Mouse (Mus musculus): ENCODE data around the gene Pard3.

The Pard3 gene

DNA sequence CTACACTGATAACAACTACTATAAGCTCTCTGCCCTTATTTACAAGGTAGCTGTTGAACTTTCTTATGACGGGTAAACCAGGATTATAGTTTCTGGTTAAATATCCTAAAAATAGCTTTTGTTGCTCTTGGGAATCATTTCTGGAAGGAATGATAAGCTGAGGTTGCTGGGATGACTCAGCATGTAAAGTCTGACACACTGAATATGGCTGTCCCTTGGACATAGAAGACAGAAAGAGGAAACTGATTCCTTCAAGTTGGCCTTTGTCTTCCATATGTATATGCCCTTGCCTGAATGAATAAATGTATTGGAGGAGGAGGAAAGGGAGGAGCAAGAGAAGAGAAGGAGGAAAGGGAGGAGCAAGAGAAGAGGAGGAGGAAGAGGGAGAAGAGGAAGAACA lies 254.2 kb downstream of the Pard3 start:
- POLR2A ChIA-PET, result interaction anchor here in 1 of 4 experiments (0.7 kb wide), 1 partner anchor 18 kb away, joined by 3 read pairs; no protein-coding TSS in a partner anchor
- CTCF ChIA-PET, result no interaction called here

DNA sequence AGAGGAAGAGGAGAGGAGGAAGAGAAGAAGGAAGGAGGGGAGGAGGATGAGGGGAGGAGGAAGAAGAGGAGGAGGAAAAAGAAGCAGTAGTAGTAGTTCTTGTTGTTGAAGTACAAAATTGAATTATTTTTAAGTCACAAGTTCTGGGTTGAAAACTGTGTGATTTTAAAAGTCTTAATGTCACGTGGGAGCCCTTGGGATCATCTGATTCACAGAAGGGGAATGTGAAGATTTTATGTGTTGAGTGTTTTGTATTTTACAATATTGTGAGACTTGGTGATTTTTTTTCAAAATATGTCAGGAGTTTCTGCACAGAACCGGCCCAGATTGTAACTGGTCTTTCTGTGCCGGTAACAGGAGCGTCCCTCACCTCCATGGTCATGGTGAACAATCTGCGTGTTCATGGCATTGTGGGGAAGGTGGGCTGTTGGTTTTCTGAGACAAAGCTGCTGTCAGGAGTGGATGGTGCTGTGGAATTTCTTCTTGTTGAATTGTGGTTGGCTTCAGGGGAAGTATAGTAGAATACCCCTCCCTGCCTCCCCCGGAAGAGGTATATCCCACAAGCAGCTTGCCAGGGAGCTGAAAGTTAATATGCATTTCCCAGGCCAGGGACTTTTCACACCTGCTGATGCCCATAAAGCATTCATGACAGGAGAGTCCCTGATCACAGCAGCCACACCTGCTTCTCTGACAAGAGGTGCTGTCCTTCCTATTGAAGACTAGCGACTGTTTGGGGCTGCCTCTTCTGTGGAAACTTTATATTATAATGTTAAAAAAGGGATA lies 254.9 kb downstream of the Pard3 start:
- ChIA-PET CTCF (no interaction called here), POLR2A (interaction anchor here in 1 of 4 experiments (0.7 kb wide), 1 partner anchor 19 kb away, joined by 3 read pairs; no protein-coding TSS in a partner anchor)

DNA sequence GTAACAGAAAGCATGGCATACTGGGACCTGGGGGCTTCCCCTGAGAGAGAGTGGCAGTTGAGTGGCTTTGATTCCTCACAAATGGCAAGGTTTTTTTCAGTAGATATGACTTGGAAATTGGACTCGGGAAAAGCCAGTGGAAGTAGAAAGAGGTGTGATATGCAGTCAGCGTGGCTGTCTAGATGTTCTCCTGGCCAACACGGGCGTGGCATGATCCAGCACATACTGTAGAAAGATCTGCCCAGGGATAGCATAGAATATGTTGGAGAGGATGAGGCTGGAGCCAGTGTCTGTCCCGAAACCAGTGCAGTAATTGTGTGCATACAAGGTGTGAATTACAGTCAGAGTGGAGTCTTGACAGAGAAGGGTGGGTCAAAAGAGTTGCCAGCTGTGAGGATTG lies 257.2 kb downstream of the Pard3 start:
- ChIA-PET POLR2A (interaction anchor here in 1 of 4 experiments (0.5 kb wide), 1 partner anchor 280 kb away, joined by 4 read pairs; no protein-coding TSS in a partner anchor), CTCF (no interaction called here)

DNA sequence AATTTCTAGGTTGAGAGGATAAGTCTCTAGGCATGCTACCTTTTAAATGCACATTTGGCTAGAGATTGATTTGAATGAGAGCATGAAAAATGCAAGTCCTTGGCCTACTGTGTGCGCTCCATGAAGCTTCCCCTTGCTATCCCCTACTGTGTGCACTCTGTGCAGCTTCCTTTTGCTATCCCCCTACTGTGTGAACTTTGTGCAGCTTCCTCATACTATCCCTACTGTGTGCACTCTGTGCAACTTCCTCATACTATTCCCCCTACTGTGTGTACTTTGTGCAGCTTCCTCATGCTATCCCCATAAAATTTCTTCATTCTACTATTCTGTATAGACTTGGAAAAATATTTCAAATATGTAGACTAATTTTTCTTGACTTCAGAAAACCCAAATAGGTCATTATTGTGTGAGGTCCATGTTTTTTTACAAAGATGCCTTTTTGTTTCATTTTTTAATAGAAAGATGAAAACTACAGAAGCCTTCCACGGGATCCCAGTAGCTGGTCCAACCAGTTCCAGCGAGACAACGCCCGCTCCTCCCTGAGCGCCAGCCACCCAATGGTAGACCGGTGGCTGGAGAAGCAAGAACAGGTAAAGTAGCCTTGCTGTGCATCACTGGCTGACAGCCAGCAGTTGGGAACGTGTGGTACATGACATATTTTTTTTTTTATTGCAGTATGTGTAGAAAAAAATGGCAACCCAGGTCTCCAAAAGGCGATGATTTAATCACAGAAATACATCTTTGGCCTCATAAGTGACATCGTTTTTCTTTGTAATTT lies 260.1 kb downstream of the Pard3 start:
- POLR2A ChIA-PET, result interaction anchor here in 2 of 4 experiments (0.6 to 0.9 kb wide), 3 partner anchors 10 to 258 kb away, joined by 3 read pairs; no protein-coding TSS in a partner anchor
- CTCF ChIA-PET, result interaction anchor here in 2 of 4 experiments (0.6 to 1.3 kb wide), 2 partner anchors 8 to 147 kb away, joined by 3 read pairs; no protein-coding TSS in a partner anchor

DNA sequence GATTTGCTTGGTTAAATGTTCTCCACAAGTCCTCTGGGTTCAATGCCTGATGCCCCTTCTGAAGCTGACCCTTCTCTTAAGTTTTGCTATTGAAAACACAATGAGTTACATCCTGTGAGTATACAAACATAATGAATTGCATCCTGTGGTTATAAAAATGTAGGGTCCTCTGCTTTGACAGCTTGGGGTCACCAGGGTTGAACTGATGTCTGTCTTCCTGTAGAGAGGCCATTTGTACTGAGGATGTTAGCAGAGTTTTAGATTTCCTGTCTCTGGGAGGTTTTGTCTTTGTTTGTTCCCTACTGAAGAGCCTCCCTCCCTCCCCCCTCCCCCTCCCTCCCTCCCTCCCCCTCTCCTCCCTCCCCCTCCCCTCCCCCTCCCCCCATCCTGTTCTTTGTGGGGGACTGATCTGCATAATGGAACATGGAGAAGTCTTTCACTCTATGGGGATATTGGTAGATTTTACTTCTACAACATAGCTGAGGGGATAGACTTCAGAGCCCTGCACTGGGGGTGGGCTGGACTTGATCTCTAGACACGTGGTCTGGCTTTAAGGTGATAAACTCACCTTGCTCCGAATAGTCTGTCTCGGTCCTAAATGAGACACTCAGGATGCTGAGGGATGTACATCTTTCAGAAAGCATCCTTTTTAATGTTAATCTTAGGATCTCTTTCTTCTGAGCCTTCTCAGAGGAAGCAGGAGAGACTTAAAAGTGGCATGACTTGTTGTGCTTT lies 261.3 kb downstream of the Pard3 start:
- CTCF ChIA-PET, result interaction anchor here in 1 of 4 experiments (0.6 kb wide), 1 partner anchor 515 kb away, joined by 3 read pairs; no protein-coding TSS in a partner anchor
- POLR2A ChIA-PET, result interaction anchor here in 1 of 4 experiments (0.9 kb wide), 1 partner anchor 11 kb away, joined by 3 read pairs; no protein-coding TSS in a partner anchor

DNA sequence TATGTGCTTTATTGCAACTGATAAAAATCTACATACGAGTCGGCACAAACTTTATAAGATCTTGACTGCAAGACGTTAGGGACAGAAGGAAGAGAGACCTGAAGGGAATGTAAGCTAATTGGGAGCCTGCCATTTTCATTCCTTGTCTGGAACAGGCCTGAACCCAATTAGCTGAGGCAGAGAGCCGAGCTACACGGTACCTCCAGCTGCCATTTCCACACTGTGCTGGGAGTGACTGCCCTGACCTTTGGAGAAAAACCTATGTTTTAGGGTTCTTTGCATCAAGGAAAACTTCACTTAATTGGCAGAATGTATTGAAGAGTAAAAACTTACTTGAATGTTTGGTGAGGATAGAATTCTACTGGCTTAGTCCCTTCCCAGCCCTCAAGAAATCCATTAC lies 262.1 kb downstream of the Pard3 start:
- ChIA-PET CTCF (no interaction called here), POLR2A (no interaction called here)

DNA sequence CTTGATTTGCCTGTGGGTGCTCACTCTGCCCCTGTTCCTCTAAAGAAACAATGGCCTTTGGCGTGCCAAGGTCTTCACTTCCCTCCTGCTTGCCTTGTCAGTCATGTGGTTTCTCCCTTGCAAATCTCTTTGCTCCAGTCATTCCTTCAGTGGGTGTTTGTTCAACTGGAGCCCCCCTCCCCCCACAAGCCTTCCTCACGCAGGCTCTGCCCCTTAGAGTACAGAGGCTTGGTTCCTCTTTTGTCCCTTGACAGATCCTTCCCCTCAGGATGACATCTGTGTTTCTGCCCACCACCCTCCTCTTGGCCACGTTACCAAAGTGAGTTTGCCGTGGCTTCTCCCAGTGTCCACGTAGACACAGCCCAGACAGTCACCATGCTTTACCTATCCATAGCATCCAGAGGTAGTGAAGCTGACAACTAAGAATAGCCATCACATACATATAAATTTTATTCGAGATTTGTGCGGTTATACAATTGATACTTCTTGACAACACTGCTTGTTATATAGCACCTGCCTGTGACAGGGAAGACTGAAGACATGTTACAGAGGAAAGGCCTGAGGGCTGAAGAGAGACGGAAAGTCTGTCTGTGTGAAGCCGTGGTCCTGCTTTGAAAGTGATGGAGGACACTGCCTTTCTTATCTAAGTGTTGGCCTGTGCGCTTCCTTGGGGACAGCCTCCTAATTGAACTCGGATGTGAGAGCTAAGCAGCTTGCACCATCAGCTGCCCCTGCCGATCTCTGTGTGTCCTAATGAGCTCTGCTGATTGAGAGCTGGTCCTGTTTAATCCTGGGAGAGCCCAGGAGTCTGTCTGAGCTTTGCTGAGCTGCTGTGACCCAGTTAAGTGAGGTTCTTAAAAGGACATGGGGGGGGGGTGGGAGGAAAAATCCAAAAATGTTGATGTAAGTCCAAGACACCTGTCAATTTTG lies 266.8 kb downstream of the Pard3 start:
- CTCF ChIA-PET, result interaction anchor here (0.6 to 1.8 kb wide), 5 partner anchors 89 to 807 kb away, joined by 3 to 20 read pairs (median 10); no protein-coding TSS in a partner anchor

DNA sequence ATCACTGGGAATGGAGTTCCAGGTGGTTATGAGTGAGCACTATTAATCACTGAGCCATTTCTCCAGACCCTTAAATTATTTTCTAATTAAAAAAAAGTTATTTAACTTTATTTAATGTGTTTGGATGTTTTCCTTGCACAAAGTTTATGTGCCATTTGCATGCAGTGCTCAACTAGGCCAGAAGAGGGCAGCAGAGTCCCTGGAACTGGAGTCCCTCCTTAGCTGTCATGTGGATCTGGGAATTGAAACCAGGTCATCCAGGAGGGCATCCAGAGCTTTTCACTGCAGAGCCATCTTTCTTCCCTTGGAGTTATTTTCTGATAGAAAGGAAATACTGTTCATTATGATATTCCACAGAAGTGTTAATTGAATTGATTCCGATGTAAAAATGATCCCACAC lies 268.1 kb downstream of the Pard3 start:
- POLR2A ChIA-PET, result interaction anchor here in 1 of 4 experiments (0.6 to 1.1 kb wide), 4 partner anchors 13 to 241 kb away, joined by 3 to 5 read pairs (median 5); no protein-coding TSS in a partner anchor
- CTCF ChIA-PET, result interaction anchor here (0.5 to 1.8 kb wide), 19 partner anchors 8 to 1032 kb away, joined by 3 to 20 read pairs (median 3); no protein-coding TSS in a partner anchor

More for the DNA sequence above, 266.8 kb downstream of the Pard3 start:
- POLR2A ChIA-PET, result interaction anchor here in 1 of 4 experiments (0.8 kb wide), 1 partner anchor 111 kb away, joined by 5 read pairs; no protein-coding TSS in a partner anchor

DNA sequence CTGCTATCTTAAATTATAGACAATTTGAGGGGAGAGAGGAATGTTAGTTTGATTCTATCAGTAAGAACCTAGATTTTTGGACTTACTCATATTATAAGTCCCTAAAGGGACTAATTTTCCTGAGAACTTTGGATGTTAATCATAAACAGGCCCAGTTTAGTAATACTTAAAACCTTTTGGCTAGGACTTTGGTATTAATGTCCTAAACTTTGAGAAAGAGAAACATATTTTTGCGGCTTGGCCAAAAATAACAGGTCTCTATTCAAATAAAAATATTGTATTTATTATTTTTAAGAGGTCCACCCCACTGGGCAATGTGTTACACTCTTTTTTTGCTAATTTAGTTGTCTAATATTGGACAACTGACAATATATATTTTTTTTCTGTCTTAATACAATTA lies 271.5 kb downstream of the Pard3 start:
- POLR2A ChIA-PET, result no interaction called here
- CTCF ChIA-PET, result no interaction called here

DNA sequence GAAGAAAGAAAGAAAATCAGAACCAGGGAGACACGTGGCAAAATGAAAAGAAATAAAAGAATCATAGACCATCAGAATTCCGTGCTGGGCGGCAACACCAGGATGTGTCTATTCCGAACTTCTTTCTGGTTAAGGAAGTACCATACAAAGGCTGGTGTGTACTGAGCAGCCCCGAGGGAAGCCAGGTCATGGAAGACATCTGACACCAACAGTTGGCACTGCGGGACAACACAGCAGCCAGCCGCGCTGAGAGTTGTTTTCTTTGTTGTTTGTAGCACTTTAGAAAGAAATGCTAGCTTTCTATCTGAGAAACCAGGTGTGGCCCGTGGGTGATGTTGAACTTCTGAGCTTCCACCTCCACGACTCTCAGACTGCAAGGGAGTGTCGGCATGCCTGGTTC lies 274.5 kb downstream of the Pard3 start:
- ChIA-PET CTCF (no interaction called here), POLR2A (interaction anchor here in 1 of 4 experiments (0.6 kb wide), 1 partner anchor 1007 kb away, joined by 3 read pairs; no protein-coding TSS in a partner anchor)

DNA sequence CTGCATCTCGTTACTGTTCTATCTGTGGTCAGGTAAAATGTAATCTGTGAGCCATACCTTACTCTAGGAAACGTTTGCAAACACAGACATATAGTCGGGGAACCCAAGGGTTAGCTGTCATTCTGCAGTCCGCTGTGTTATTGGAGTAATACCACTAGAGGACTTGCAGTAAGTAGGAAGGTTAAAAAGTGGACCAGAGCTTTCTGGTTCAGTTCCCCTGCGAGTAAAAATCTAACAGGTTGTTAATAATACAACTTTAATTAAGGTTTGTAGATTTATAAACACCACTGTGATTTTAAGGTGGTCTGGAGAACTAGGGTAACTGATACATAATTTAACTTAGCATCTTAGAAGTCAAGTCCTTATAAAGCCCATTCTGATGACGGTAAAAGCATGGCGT lies 277.4 kb downstream of the Pard3 start:
- ChIA-PET POLR2A (no interaction called here), CTCF (no interaction called here)

DNA sequence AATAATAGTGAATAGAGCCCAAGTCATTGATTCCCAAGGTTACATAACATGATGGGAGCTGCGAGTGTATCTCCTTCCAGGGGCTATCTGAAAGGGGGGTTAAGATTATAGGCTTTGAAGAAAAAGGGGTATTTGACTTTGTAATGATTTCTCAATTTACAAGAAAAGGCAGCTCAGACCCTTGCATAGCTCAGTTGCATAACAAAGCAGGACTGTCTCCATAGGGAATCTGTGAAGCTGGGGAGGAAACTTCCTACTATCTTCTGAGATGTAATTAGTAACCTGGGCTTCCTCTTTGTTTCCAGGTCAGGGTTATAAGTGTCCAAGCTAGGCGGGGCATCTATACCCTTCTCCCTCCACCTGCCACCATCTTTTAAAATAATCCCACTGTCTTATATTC lies 279.4 kb downstream of the Pard3 start:
- POLR2A ChIA-PET, result interaction anchor here in 1 of 4 experiments (0.5 to 0.8 kb wide), 3 partner anchors 142 to 622 kb away, joined by 3 read pairs; no protein-coding TSS in a partner anchor
- CTCF ChIA-PET, result interaction anchor here in 1 of 4 experiments (0.8 kb wide), 1 partner anchor 11 kb away, joined by 4 read pairs; no protein-coding TSS in a partner anchor

DNA sequence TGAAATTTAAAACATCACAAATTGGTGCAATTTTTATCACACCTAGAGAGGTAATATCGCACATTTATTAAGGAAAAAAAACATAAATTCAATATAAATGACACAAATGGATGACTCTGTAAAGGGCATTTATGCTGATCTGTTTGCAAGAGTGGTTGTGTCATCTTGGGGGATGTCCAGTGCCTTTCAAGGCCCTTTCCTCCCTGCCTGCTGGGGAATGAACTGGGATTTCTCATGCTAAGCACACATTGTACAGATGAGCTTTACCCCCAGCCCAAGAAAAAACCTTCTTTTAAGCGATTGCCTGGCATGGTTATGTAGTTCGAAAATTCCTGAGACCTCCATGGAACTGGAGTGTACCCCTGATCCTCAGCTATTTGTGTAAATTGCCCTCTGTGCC lies 280.7 kb downstream of the Pard3 start:
- POLR2A ChIA-PET, result interaction anchor here in 1 of 4 experiments (1.6 kb wide), 1 partner anchor 12 kb away, joined by 5 read pairs; no protein-coding TSS in a partner anchor

DNA sequence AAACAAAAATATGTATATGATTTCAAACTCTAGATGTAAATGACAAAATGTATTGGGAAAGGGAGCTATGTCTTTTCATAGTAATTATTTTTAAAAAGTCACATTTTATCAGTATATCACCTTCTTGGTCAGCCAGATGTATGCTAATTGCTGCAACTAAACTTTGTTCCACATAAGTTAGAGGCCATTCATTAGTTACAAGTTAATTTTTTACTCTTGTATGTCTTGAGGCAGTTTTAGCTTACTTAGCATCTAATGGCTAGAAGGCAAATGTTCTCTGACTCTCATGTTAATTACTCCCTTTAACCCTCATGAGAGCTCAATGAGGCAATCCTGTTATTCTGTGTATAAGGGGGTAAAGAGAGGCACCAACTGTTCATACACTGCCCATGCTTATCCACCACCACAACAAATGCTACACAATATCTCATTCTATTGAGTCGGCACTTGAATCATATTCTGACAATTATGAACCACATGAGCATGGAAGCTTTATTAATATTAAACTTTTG lies 282.3 kb downstream of the Pard3 start:
- ChIA-PET POLR2A (interaction anchor here in 1 of 4 experiments (0.7 kb wide), 1 partner anchor 207 kb away, joined by 3 read pairs; no protein-coding TSS in a partner anchor), CTCF (no interaction called here)

More for the DNA sequence above, 280.7 kb downstream of the Pard3 start:
- CTCF ChIA-PET, result interaction anchor here in 1 of 4 experiments (0.6 to 1.4 kb wide), 2 partner anchors 13 to 727 kb away, joined by 3 read pairs; no protein-coding TSS in a partner anchor

DNA sequence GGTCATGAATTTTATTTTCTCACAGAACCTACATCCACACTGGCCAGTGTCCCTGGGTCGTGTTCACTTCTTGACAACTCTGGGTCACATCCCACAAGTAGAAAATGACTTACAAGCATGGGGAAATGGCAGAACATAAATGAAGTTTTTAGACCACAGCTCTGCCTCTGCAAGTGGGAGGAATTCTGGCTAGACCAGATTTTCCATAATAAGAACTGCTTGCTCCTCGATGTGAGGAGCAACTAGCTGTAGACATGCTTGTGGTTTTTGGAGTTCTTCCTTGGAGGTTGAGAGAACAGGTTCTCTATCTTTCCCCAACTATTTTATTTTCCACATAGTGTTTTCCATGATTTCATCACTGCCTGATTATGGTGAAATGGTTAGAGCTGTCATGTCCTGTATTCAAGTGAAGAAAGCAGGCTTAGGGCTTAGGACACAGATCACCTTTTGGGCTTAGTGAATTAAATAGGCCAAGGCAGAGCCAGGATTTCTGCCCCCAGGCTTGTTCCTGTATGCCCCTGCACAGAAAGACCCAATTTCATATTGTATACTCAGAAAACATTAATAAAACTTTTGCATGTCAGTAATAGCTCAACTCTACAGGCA lies 284.3 kb downstream of the Pard3 start:
- POLR2A ChIA-PET, result no interaction called here
- CTCF ChIA-PET, result no interaction called here

DNA sequence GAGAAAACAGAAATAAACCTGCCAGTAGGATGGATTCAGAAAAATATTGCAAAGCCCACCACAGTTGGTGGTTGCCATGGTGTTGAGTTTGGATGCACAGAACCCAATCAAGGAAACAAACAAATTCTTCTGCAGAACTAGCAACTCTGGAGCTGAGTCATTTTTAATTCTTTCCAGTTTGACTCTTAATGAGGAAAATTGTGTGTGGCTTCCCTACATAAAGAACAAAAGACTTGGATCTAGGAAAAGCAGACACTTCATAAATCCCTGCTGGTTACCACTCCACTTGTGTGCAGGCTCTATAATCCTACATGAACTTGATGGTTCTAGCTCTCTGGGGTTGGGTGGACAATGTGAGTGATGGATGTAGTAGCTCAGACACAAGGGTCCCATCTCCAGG lies 298.1 kb downstream of the Pard3 start:
- POLR2A ChIA-PET, result interaction anchor here in 1 of 4 experiments (0.9 kb wide), 1 partner anchor 12 kb away, joined by 3 read pairs; no protein-coding TSS in a partner anchor
- CTCF ChIA-PET, result interaction anchor here in 1 of 4 experiments (0.9 kb wide), 1 partner anchor 30 kb away, joined by 4 read pairs; no protein-coding TSS in a partner anchor

DNA sequence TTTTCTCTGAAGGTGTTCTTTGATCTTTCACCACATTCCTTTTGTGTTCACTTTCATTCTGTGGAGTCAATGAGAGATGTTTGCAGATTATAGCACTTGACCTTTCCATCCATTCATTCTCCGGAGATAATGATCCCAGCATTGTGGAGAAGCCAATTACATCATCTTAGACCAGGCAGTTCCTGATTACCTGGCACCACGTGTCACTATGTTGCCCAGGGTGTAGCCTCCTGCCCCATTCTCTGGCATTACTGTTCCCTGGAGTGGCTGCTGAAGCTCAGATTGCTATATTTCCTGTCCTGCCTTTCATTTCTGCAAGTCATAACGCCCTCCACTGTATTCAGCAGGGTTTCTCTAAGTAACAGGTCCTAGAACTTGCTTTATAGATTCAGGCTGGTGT lies 304.7 kb downstream of the Pard3 start:
- POLR2A ChIA-PET, result interaction anchor here in 1 of 4 experiments (1.0 kb wide), 1 partner anchor 8 kb away, joined by 3 read pairs; no protein-coding TSS in a partner anchor
- CTCF ChIA-PET, result no interaction called here
